Mouse (Mus musculus) kidney, adult 2 months (tissue): ENCODE results near the gene Tex45. TPM values are rescaled to one million over a fixed set of nuclear protein-coding genes. Genes with fewer than 3 reads are reported as not detected.

Experiments
- DNase-seq: peaks from one replicate; pipeline ENCODE4 v3.0.0; 2021
- H3K27ac ChIP-seq: fragments of 200-500 bp; 2 replicates; pipeline ENCODE4 v1.5.1; 2012; ENCODE audit warnings: low read depth, low read length, control low read depth, inconsistent platforms; ENCODE audit not compliant: insufficient read depth
- H3K27me3 ChIP-seq: fragments of 200-500 bp; replicated peaks from 2 replicates; pipeline ENCODE4 v1.6.1; 2012; ENCODE audit warnings: mild to moderate bottlenecking, moderate library complexity, low read length, inconsistent platforms; ENCODE audit not compliant: control insufficient read depth, insufficient read depth
- H3K36me3 ChIP-seq: fragments of 200-500 bp; 2 replicates; pipeline ENCODE4 v1.6.1; 2012; ENCODE audit warnings: mild to moderate bottlenecking, moderate library complexity, low read length, inconsistent platforms; ENCODE audit not compliant: control insufficient read depth, insufficient read depth
- H3K4me1 ChIP-seq: fragments of 200-500 bp; 2 replicates; pipeline ENCODE4 v1.6.1; 2011; ENCODE audit warnings: low read length; ENCODE audit not compliant: control insufficient read depth, insufficient read depth
- H3K4me3 ChIP-seq: fragments of 200-500 bp; 2 replicates; pipeline ENCODE4 v1.5.1; 2011; ENCODE audit warnings: mild to moderate bottlenecking, low read depth, low read length, control low read depth; ENCODE audit not compliant: insufficient read depth
- CTCF ChIP-seq: fragments of 200-500 bp; conservative IDR thresholded peaks from 2 replicates; pipeline ENCODE4 v1.5.1; 2011; ENCODE audit warnings: low read depth, mild to moderate bottlenecking, control low read depth, low read length, moderate library complexity, mixed read lengths; ENCODE audit not compliant: insufficient read depth, insufficient read length
- POLR2A ChIP-seq: fragments of 200-500 bp; IDR thresholded peaks from one replicate; pipeline ENCODE4 v1.6.1; 2011; ENCODE audit warnings: low read depth, low read length, control low read depth
- WGBS: fragments of 180-500 bp; shearing (Covaris S2); methylation state at CpG from one replicate; pipeline ENCODE4 v1.1.7; 2018; 5-methylcytosine and 5-hydroxymethylcytosine counted together
- polyA plus RNA-seq: library from polyadenylated mRNA; depleted of rRNA; stranded (reverse); fragments of >200 nt; gene quantifications from 2 replicates; pipeline ENCODE4 v1.2.3, GENCODE M21; 2012

Gene Tex45
- polyA plus RNA-seq, 1 experiment: 0.05 TPM

- TF ChIP-seq POLR2A (no peak), CTCF (no peak)
- DNase-seq: no peak
These were observed 12.9 kb downstream of the Tex45 start for GRCm38 (mm10) chr8:3483546-3483945.

GRCm38 (mm10) chr8:3485192-3485591 is 14.5 kb downstream of the Tex45 start:
- Histone ChIP-seq H3K4me3 (no peak overlapping the region), H3K27me3 (no peaks in the 10 kb centered on the region), H3K27ac (no peak overlapping the region), H3K4me1 (no peaks in the 10 kb centered on the region), H3K36me3 (no peaks in the 10 kb centered on the region)
- 31% methylated on average over 5 of the region's 5 CpGs for WGBS
- DNase-seq: no peak
- TF ChIP-seq POLR2A: no peak
- TF ChIP-seq CTCF: no peak

More at GRCm38 (mm10) chr8:3483546-3483945, 12.9 kb downstream of the Tex45 start:
- Histone ChIP-seq H3K4me3 (no peak overlapping the region), H3K27me3 (no peaks in the 10 kb centered on the region), H3K36me3 (no peaks in the 10 kb centered on the region), H3K4me1 (no peaks in the 10 kb centered on the region), H3K27ac (no peak overlapping the region)
- WGBS: 71% methylated on average over 7 of the region's 7 CpGs

GRCm38 (mm10) chr8:3492901-3493844 is 22.5 kb downstream of the Tex45 start, which contains the start of gene Zfp358:
TSS of gene Zfp358 (plus strand) at chr8:3493138.
- Histone ChIP-seq H3K4me1 (no peaks in the 10 kb centered on the region), H3K4me3 (peak within 1 kb of the TSS; percentile 86), H3K27me3 (no peaks in the 10 kb centered on the region), H3K27ac (peak within 1 kb of the TSS; percentile 42), H3K36me3 (no peaks in the 10 kb centered on the region)
- WGBS: under 1% methylated on average over 60 of the region's 64 CpGs
- no peak for TF ChIP-seq POLR2A
- TF ChIP-seq CTCF: no peak
- DNase-seq: peak; percentile 74

GRCm38 (mm10) chr8:3493845-3494208 is 23.2 kb downstream of the Tex45 start:
- Histone ChIP-seq H3K4me3 (peak overlapping the region; percentile 86), H3K36me3 (no peaks in the 10 kb centered on the region), H3K4me1 (no peaks in the 10 kb centered on the region), H3K27me3 (no peaks in the 10 kb centered on the region), H3K27ac (no peak overlapping the region)
- TF ChIP-seq POLR2A (no peak), CTCF (no peak)
- 25% methylated on average over 6 of the region's 6 CpGs for WGBS
- no peak for DNase-seq

- no peak overlapping the region for H3K27ac ChIP-seq
- TF ChIP-seq POLR2A (no peak), CTCF (no peak)
- no peaks in the 10 kb centered on the region for H3K27me3 ChIP-seq
- no peaks in the 10 kb centered on the region for H3K4me1 ChIP-seq
- no peaks in the 10 kb centered on the region for H3K36me3 ChIP-seq
- DNase-seq: no peak
- no peak overlapping the region for H3K4me3 ChIP-seq
- 96% methylated on average over 44 of the region's 44 CpGs for WGBS
These were observed 25.1 kb downstream of the Tex45 start for GRCm38 (mm10) chr8:3495578-3496427.

GRCm38 (mm10) chr8:3496428-3496748 is 25.7 kb downstream of the Tex45 start:
- no peaks in the 10 kb centered on the region for H3K36me3 ChIP-seq
- 92% methylated on average over 15 of the region's 15 CpGs for WGBS
- no peak overlapping the region for H3K4me3 ChIP-seq
- H3K27me3 ChIP-seq: no peaks in the 10 kb centered on the region
- TF ChIP-seq POLR2A (no peak), CTCF (no peak)
- no peak overlapping the region for H3K27ac ChIP-seq
- no peak for DNase-seq
- peaks cover 3% of the 10 kb centered on the region; the same call in 1 of the 2 replicates for H3K4me1 ChIP-seq

- no peak overlapping the region for H3K4me3 ChIP-seq
- H3K27me3 ChIP-seq: no peaks in the 10 kb centered on the region
- 73% methylated on average over 3 of the region's 3 CpGs for WGBS
- no peak overlapping the region for H3K27ac ChIP-seq
- TF ChIP-seq POLR2A: no peak
- no peak for TF ChIP-seq CTCF
- DNase-seq: no peak
- H3K4me1 ChIP-seq: peaks cover 3% of the 10 kb centered on the region; the same call in 1 of the 2 replicates
- H3K36me3 ChIP-seq: no peaks in the 10 kb centered on the region
These were observed 27.9 kb downstream of the Tex45 start for GRCm38 (mm10) chr8:3498583-3498982.
